8 mouse cellular contexts compared by ENCODE assay signal in the genomic region with DNA sequence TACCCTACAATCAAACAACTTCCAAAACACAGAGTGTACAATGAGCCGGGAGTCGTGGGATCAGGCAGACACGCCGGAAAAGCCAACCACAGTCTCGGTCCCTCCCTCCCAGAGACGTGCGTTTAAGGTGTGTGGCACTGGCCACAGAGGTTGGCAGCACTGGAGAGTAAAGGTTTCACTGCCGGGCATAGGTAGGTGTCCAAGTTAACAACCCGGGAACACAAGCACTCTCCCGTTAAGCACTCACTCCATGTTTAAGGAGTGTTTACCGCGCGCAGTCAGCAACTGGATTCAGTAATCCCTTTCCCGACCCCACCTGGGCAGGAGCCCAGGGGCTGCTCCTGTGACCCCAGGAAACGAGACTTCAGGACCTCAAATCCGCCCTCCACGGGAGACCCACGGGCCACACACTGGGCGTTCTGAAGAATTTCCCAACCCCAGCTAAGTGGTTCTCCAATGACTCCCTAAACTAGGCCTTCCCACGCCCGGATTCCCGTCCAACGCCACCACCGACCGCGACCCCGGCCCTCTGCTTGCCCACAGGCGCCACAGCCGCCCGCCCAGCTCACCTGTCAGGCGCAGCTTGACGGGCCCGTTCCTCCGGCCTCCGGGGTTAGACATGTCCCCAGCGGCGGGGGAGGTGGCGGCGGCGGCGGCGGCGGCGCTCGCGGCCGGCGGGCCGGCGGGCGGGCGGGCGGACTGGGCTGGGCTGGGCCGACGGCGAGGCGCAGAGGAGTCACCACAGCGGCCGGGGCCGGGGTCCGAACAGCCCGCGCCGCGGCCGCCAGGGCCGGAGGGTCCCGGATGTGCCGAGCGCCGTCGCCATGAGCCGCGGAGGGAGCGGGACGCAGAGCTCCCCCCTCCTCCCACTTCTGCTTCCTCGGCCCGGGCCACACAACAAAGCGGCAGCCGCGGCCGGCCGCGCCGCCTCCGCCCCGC. TPM values are rescaled to one million over a fixed set of nuclear protein-coding genes. Genes with fewer than 3 reads are reported as not detected.
A peak's percentile ranks its signal among the peaks of the same experiment; 100 is the strongest.
DNase-seq lines count a peak whose midpoint lies in the region; ATAC-seq and TF ChIP-seq lines count a peak whose summit lies in the region.

No protein-coding gene starts in this region.

- DNase-seq in forebrain, embryonic 11.5 days (ENCODE audit: low spot score) = no peak
- peak; percentile 69 for DNase-seq in heart, postnatal 0 days (ENCODE audit: low spot score)
- peak; percentile 61 to 63 for DNase-seq in kidney, postnatal 4 days
- peak; percentile 30 for DNase-seq in thymus, postnatal 0 days (ENCODE audit: low spot score)

- no peak for TF ChIP-seq POLR2A in bone marrow macrophage, adult 2 months (IDR thresholded peaks at IDR 0.05; ENCODE audit: borderline replicate concordance, low read depth, low read length)

- no peak for TF ChIP-seq EP300 in heart, postnatal 0 days (IDR thresholded peaks at IDR 0.05; ENCODE audit: low read depth)

- WGBS in forebrain, embryonic 11.5 days = under 1% methylated on average over 85 of the region's 87 CpGs
- under 1% methylated on average over 62 of the region's 87 CpGs for WGBS in heart, postnatal 0 days
- under 1% methylated on average over 75 of the region's 87 CpGs for WGBS in lung, embryonic 15.5 days

- peak; percentile 58 for ATAC-seq in CD4-positive, CD25-positive, alpha-beta regulatory T cell, adult 4 months
- ATAC-seq in forebrain, embryonic 11.5 days (replicated peaks; ENCODE audit: low FRiP score) = peak; percentile 85
- ATAC-seq in heart, postnatal 0 days (ENCODE audit: insufficient read depth, low read depth) = peak; percentile 78
- ATAC-seq in lung, embryonic 15.5 days (ENCODE audit: borderline replicate concordance, extremely low read depth, low FRiP score, low TSS enrichment) = peak; percentile 79
- peak; percentile 59 for ATAC-seq in neutrophil, adult 5-6 weeks (ENCODE audit: extremely low read depth, insufficient number of reproducible peaks, low FRiP score, poor library complexity, severe bottlenecking)

- no peak for TF ChIP-seq CTCF in bone marrow macrophage, adult 2 months (IDR thresholded peaks at IDR 0.05; ENCODE audit: low read depth, low read length)
- no peak for TF ChIP-seq CTCF in heart, postnatal 0 days (IDR thresholded peaks at IDR 0.05; ENCODE audit: low read depth)

- H3K4me3 ChIP-seq in bone marrow macrophage, adult 2 months (ENCODE audit: insufficient read depth, low read length) = peak overlapping the region; percentile 78
- H3K4me3 ChIP-seq in forebrain, embryonic 11.5 days (ENCODE audit: low read depth, low read length) = peak overlapping the region; percentile 96
- H3K4me3 ChIP-seq in heart, postnatal 0 days (ENCODE audit: low read depth, low read length) = peak overlapping the region; percentile 85
- peak overlapping the region; percentile 89 for H3K4me3 ChIP-seq in lung, embryonic 15.5 days

- peak overlapping the region; percentile 92 for H3K9ac ChIP-seq in forebrain, embryonic 11.5 days (ENCODE audit: low read length)
- H3K9ac ChIP-seq in heart, postnatal 0 days (replicated peaks; ENCODE audit: low read depth, low read length) = peak overlapping the region; percentile 93
- H3K9ac ChIP-seq in lung, embryonic 15.5 days = peak overlapping the region; percentile 94

- no peaks in the 10 kb centered on the region for H3K27me3 ChIP-seq in forebrain, embryonic 11.5 days (ENCODE audit: control insufficient read depth, insufficient read depth, low read length)
- H3K27me3 ChIP-seq in heart, postnatal 0 days (ENCODE audit: control insufficient read depth, insufficient read depth, low read length) = no peaks in the 10 kb centered on the region
- H3K27me3 ChIP-seq in lung, embryonic 15.5 days = no peaks in the 10 kb centered on the region

- peak overlapping the region; percentile 81 for H3K4me2 ChIP-seq in forebrain, embryonic 11.5 days (ENCODE audit: low read depth, low read length, severe bottlenecking)
- peak overlapping the region; percentile 71 for H3K4me2 ChIP-seq in heart, postnatal 0 days (ENCODE audit: low read depth, low read length)
- peak overlapping the region; percentile 57 for H3K4me2 ChIP-seq in lung, embryonic 15.5 days

- H3K36me3 ChIP-seq in forebrain, embryonic 11.5 days (ENCODE audit: control insufficient read depth, insufficient read depth, low read length) = no peaks in the 10 kb centered on the region
- no peaks in the 10 kb centered on the region for H3K36me3 ChIP-seq in heart, postnatal 0 days (replicated peaks; ENCODE audit: control insufficient read depth, insufficient read depth, low read length)
- H3K36me3 ChIP-seq in lung, embryonic 15.5 days = no peaks in the 10 kb centered on the region

- H3K9me3 ChIP-seq in forebrain, embryonic 11.5 days (ENCODE audit: control insufficient read depth, low read length) = no peaks in the 10 kb centered on the region
- H3K9me3 ChIP-seq in heart, postnatal 0 days (replicated peaks; ENCODE audit: control insufficient read depth, low read length) = no peaks in the 10 kb centered on the region
- no peaks in the 10 kb centered on the region for H3K9me3 ChIP-seq in lung, embryonic 15.5 days

- H3K27ac ChIP-seq in bone marrow macrophage, adult 2 months (ENCODE audit: insufficient read depth, low read depth, low read length) = peak overlapping the region; percentile 73
- H3K27ac ChIP-seq in forebrain, embryonic 11.5 days (ENCODE audit: low read depth, low read length) = peak overlapping the region; percentile 92
- peak overlapping the region; percentile 95 for H3K27ac ChIP-seq in heart, postnatal 0 days (ENCODE audit: low read depth)
- peak overlapping the region; percentile 97 for H3K27ac ChIP-seq in lung, embryonic 15.5 days

- H3K4me1 ChIP-seq in bone marrow macrophage, adult 2 months (ENCODE audit: control insufficient read depth, insufficient read depth, low read length) = peaks cover 9% of the 10 kb centered on the region
- H3K4me1 ChIP-seq in forebrain, embryonic 11.5 days (replicated peaks; ENCODE audit: control insufficient read depth, insufficient read depth, low read length) = peaks cover 6% of the 10 kb centered on the region
- H3K4me1 ChIP-seq in heart, postnatal 0 days (ENCODE audit: control insufficient read depth, insufficient read depth) = peaks cover 17% of the 10 kb centered on the region; the same call in 1 of the 2 replicates
- H3K4me1 ChIP-seq in lung, embryonic 15.5 days = peaks cover 22% of the 10 kb centered on the region

RNA-seq across cellular contexts. Expression of a gene that starts 0.6 kb away (rescaled TPM):
- 10 to 100 TPM; 12.2 to 16.1 TPM for polyA plus RNA-seq in CD4-positive, CD25-positive, alpha-beta regulatory T cell, adult 4 months (2017; shearing (Covaris generic))
- 18.6 and 21.3 TPM in 2 replicates for polyA plus RNA-seq in bone marrow macrophage, adult 2 months (2012; ENCODE audit: insufficient read depth, insufficient read length, missing spikeins)
- polyA plus RNA-seq in forebrain, embryonic 11.5 days (2014; fragmentation: Nextera tagmentation; extraction: Ambion mirVana) = 18.9 and 20.1 TPM in 2 replicates
- 26.2 and 34.8 TPM in 2 replicates for total RNA-seq in heart, postnatal 0 days (2014; rRNA removed; ENCODE audit: low replicate concordance)
- 7.4 and 7.9 TPM in 2 replicates for polyA plus RNA-seq in heart, postnatal 0 days (2015; fragmentation: Nextera tagmentation; extraction: Ambion mirVana)
- 16.1 and 16.5 TPM in 2 replicates for polyA plus RNA-seq in lung, embryonic 15.5 days (2015; fragmentation: Nextera tagmentation; extraction: Ambion mirVana)
- 60.8 and 66.7 TPM in 2 replicates for total RNA-seq in neutrophil, adult 5-6 weeks (2017)
- polyA plus RNA-seq in thymus, postnatal 0 days (2015; fragmentation: Nextera tagmentation; extraction: Ambion mirVana) = 7.3 and 8.7 TPM in 2 replicates
